Mouse (Mus musculus): ENCODE measurements at regions not wholly inside any gene's neighbourhood (a gene's known extent, or its start where the extent isn't known, plus 50 kb on each side); places are given as distances from the start of the nearest gene placed in this dataset.

- 63% methylated on average over 1 of the region's 1 CpGs for WGBS
- no peaks in the 10 kb centered on the region for H3K9me3 ChIP-seq (ENCODE audit: low read length)
- peak; percentile 42 for DNase-seq (ENCODE audit: low spot score)
- no peak overlapping the region for H3K4me3 ChIP-seq (ENCODE audit: low read depth, low read length)
- H3K27me3 ChIP-seq (ENCODE audit: insufficient read depth, low read length): no peaks in the 10 kb centered on the region
- H3K4me1 ChIP-seq (ENCODE audit: insufficient read depth, low read length): no peaks in the 10 kb centered on the region
- no peak overlapping the region for H3K9ac ChIP-seq (replicated peaks; ENCODE audit: low read length, poor library complexity, severe bottlenecking)
- H3K27ac ChIP-seq (ENCODE audit: low read depth, low read length): no peak overlapping the region
- TF ChIP-seq CTCF (IDR thresholded peaks at IDR 0.05): peak; percentile 59
- ATAC-seq (ENCODE audit: low FRiP score): no peak
- H3K36me3 ChIP-seq (ENCODE audit: insufficient read depth, low read length): no peaks in the 10 kb centered on the region
- no peak overlapping the region for H3K4me2 ChIP-seq (ENCODE audit: low read depth, low read length, poor library complexity, severe bottlenecking)
Observed at GRCm38 (mm10) chrX:122021749-122022148, 375.5 kb downstream of the Nap1l3 start.
